Mouse (Mus musculus): Measurements from ENCODE around the gene Grik4. TPM values are rescaled to one million over a fixed set of nuclear protein-coding genes. Genes with fewer than 3 reads are reported as not detected.
A peak's percentile ranks its signal among the peaks of the same experiment; 100 is the strongest.

The Grik4 gene
- total and polyA plus RNA-seq, 2 experiments, result under 0.01 to 0.09 TPM

DNA sequence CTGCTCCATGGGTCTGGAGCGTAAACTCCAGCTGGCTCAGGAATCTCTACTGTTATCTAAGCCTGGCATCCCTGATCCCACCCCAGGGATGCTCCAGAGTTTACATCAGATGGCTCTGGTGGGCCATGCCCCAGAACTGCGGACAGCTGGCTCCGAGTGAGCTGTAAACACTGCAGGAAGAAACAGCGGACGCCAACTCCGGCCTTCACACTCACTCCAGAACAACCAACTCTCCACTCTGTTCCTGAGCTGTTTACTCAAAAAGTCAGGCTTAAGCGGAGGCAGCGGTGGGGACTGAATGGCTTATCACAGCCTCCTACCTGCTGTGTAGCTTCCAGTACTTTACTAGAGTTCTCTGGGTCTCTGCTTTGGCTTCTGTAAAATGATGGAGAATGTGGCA lies 150.7 kb downstream of the Grik4 start:
- no peaks in the 10 kb centered on the region for H3K27me3 ChIP-seq (ENCODE audit: control insufficient read depth, insufficient read depth, low read length)
- no peak for DNase-seq (ENCODE audit: extremely low read depth, low read depth, low spot score)
- no peaks in the 10 kb centered on the region for H3K79me2 ChIP-seq (ENCODE audit: control insufficient read depth, insufficient read depth, low read length)
- TF ChIP-seq CTCF (IDR thresholded peaks at IDR 0.05; ENCODE audit: low read depth, low read length) (no peak), POLR2A (IDR thresholded peaks at IDR 0.05; ENCODE audit: extremely low read depth, insufficient read depth, low read length) (no peak)
- H3K36me3 ChIP-seq (ENCODE audit: control insufficient read depth, insufficient read depth, low read length), result no peaks in the 10 kb centered on the region
- no peak overlapping the region for H3K9ac ChIP-seq (ENCODE audit: low read depth, low read length)
- H3K4me1 ChIP-seq (ENCODE audit: control insufficient read depth, insufficient read depth, low read length), result no peaks in the 10 kb centered on the region; the same call in 1 of the 2 replicates
- no peak overlapping the region for H3K27ac ChIP-seq (replicated peaks; ENCODE audit: insufficient read depth, low read depth, low read length)
- H3K4me3 ChIP-seq (ENCODE audit: insufficient read depth, low read depth, low read length), result no peak overlapping the region
- 74% methylated on average over 8 of the region's 8 CpGs for WGBS

DNA sequence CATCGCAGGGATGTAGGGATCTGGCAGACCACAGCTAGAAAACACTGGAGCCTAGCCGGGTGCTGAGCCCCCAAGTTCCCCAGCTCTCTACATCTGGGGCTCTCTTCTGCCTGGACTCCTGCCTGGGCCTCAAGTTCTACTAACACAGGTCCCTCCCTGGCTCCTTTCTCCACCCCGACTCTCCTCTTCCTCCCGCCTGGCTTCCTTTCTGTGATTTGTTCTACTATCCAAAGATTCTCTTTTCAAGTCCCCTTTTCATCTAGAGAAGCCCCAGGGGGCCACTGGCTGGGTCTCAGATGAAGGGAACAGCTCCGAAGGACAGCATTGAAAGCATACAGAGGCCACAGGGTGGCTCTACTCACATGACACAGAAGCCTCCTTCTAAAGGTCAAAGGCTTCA lies 151.9 kb downstream of the Grik4 start:
- Histone ChIP-seq H3K4me3 (ENCODE audit: insufficient read depth, low read depth, low read length) (no peak overlapping the region), H3K27me3 (ENCODE audit: control insufficient read depth, insufficient read depth, low read length) (no peaks in the 10 kb centered on the region), H3K27ac (replicated peaks; ENCODE audit: insufficient read depth, low read depth, low read length) (no peak overlapping the region), H3K79me2 (ENCODE audit: control insufficient read depth, insufficient read depth, low read length) (no peaks in the 10 kb centered on the region), H3K9ac (ENCODE audit: low read depth, low read length) (no peak overlapping the region), H3K36me3 (ENCODE audit: control insufficient read depth, insufficient read depth, low read length) (no peaks in the 10 kb centered on the region), H3K4me1 (ENCODE audit: control insufficient read depth, insufficient read depth, low read length) (no peaks in the 10 kb centered on the region; the same call in 1 of the 2 replicates)
- WGBS, result 80% methylated on average over 5 of the region's 5 CpGs
- TF ChIP-seq CTCF (IDR thresholded peaks at IDR 0.05; ENCODE audit: low read depth, low read length) (no peak), POLR2A (IDR thresholded peaks at IDR 0.05; ENCODE audit: extremely low read depth, insufficient read depth, low read length) (no peak)
- no peak for DNase-seq (ENCODE audit: extremely low read depth, low read depth, low spot score)

DNA sequence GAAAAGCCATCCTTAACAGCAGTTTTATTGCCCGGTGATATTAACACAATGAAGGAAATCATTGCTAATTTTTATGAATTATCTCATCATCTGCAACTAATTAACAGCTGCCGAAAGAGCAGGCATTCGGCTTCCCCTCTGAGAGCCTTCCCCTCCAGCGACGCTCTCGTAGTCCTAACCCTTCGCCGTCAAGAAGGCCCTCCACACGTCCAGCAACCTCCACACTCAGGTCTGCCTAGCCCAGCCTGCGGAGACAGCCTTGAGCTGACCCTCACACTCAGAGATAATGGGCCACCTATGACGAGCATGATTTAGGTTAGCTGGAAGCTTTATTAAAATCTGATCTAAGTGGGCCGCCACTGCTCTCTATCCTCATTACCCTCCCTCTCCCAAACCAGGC lies 152.5 kb downstream of the Grik4 start:
- 97% methylated on average over 12 of the region's 12 CpGs for WGBS
- Histone ChIP-seq H3K9ac (ENCODE audit: low read depth, low read length) (no peak overlapping the region), H3K79me2 (ENCODE audit: control insufficient read depth, insufficient read depth, low read length) (no peaks in the 10 kb centered on the region), H3K4me1 (ENCODE audit: control insufficient read depth, insufficient read depth, low read length) (no peaks in the 10 kb centered on the region; the same call in 1 of the 2 replicates), H3K4me3 (ENCODE audit: insufficient read depth, low read depth, low read length) (no peak overlapping the region), H3K27me3 (ENCODE audit: control insufficient read depth, insufficient read depth, low read length) (no peaks in the 10 kb centered on the region), H3K27ac (replicated peaks; ENCODE audit: insufficient read depth, low read depth, low read length) (no peak overlapping the region), H3K36me3 (ENCODE audit: control insufficient read depth, insufficient read depth, low read length) (no peaks in the 10 kb centered on the region)
- TF ChIP-seq CTCF (IDR thresholded peaks at IDR 0.05; ENCODE audit: low read depth, low read length) (no peak), POLR2A (IDR thresholded peaks at IDR 0.05; ENCODE audit: extremely low read depth, insufficient read depth, low read length) (no peak)
- DNase-seq (ENCODE audit: extremely low read depth, low read depth, low spot score), result no peak

DNA sequence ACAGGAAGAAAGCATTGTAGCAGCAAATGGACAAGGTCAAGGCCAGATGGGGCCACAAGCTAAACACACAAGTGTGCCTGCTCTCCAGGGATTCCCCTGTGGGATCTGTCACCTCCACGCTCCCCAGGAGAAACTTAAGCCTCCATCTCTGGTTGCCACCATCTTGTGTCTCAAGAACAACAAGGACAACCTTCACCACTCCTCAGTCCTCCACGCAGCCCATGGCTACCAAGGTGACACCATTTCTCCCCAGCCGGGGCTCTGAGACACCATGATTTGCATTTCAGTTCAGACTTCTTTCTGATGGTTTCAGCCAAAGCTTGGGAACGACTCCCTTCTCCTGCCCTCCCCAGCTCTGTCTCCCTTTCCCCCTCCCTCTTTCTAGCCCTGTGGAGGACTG lies 152.9 kb downstream of the Grik4 start:
- Histone ChIP-seq H3K36me3 (ENCODE audit: control insufficient read depth, insufficient read depth, low read length) (no peaks in the 10 kb centered on the region), H3K9ac (ENCODE audit: low read depth, low read length) (no peak overlapping the region), H3K79me2 (ENCODE audit: control insufficient read depth, insufficient read depth, low read length) (no peaks in the 10 kb centered on the region), H3K27ac (replicated peaks; ENCODE audit: insufficient read depth, low read depth, low read length) (no peak overlapping the region), H3K4me1 (ENCODE audit: control insufficient read depth, insufficient read depth, low read length) (no peaks in the 10 kb centered on the region), H3K27me3 (ENCODE audit: control insufficient read depth, insufficient read depth, low read length) (no peaks in the 10 kb centered on the region), H3K4me3 (ENCODE audit: insufficient read depth, low read depth, low read length) (no peak overlapping the region)
- DNase-seq (ENCODE audit: extremely low read depth, low read depth, low spot score), result no peak
- WGBS, result 92% methylated on average over 4 of the region's 4 CpGs
- no peak for TF ChIP-seq CTCF (IDR thresholded peaks at IDR 0.05; ENCODE audit: low read depth, low read length)
- TF ChIP-seq POLR2A (IDR thresholded peaks at IDR 0.05; ENCODE audit: extremely low read depth, insufficient read depth, low read length), result no peak

DNA sequence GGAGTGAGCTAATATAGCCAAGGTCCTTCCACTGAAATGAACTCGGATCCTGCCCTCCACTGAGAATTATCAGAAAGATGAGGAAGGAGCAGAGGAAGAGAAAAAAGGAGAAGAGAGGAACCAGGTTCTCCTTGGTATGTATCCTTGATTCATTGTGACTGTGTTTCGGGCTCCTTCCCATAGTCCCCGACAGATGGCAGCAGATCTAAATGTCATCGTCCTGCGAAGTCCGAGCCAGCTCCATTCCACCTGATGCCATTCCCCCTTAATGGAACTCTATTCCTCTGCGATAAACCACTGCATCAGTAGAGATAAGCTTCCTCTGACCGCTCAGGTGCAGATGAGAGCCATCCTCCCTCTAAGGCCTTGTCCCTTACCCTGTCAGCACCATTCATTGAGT lies 155.8 kb downstream of the Grik4 start:
- peak; percentile 54 for DNase-seq (ENCODE audit: extremely low read depth, low read depth, low spot score)

DNA sequence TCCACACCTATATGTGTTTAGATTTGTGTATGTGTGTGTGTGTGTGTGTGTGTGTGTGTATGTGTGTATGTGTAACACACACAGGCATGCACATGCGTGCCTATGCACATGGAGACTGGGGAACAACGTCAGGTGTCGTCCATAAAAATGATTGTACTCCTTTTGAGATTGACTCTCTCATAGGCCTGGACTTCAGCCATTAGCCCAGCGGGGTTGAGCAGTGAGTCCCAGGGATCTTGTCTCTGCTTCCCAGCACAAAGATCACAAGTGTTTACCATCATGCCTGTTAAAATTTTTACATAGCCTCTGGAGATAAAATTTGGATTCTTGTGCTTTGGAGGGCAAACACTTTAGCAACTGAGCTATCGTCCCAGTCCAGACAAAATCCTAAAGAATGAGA lies 157.4 kb downstream of the Grik4 start:
- no peaks in the 10 kb centered on the region for H3K36me3 ChIP-seq (ENCODE audit: control insufficient read depth, insufficient read depth, low read length)
- no peak for TF ChIP-seq CTCF (IDR thresholded peaks at IDR 0.05; ENCODE audit: low read depth, low read length)
- TF ChIP-seq POLR2A (IDR thresholded peaks at IDR 0.05; ENCODE audit: extremely low read depth, insufficient read depth, low read length), result no peak
- H3K4me3 ChIP-seq (ENCODE audit: insufficient read depth, low read depth, low read length), result no peak overlapping the region
- H3K79me2 ChIP-seq (ENCODE audit: control insufficient read depth, insufficient read depth, low read length), result no peaks in the 10 kb centered on the region
- no peak overlapping the region for H3K27ac ChIP-seq (replicated peaks; ENCODE audit: insufficient read depth, low read depth, low read length)
- 85% methylated on average over 5 of the region's 5 CpGs for WGBS
- no peaks in the 10 kb centered on the region for H3K27me3 ChIP-seq (ENCODE audit: control insufficient read depth, insufficient read depth, low read length)
- DNase-seq (ENCODE audit: extremely low read depth, low read depth, low spot score), result no peak
- no peak overlapping the region for H3K9ac ChIP-seq (ENCODE audit: low read depth, low read length)
- no peaks in the 10 kb centered on the region for H3K4me1 ChIP-seq (ENCODE audit: control insufficient read depth, insufficient read depth, low read length)

More for the DNA sequence above, 155.8 kb downstream of the Grik4 start:
- Histone ChIP-seq H3K9ac (ENCODE audit: low read depth, low read length) (no peak overlapping the region), H3K27ac (replicated peaks; ENCODE audit: insufficient read depth, low read depth, low read length) (no peak overlapping the region), H3K79me2 (ENCODE audit: control insufficient read depth, insufficient read depth, low read length) (no peaks in the 10 kb centered on the region), H3K36me3 (ENCODE audit: control insufficient read depth, insufficient read depth, low read length) (no peaks in the 10 kb centered on the region), H3K27me3 (ENCODE audit: control insufficient read depth, insufficient read depth, low read length) (no peaks in the 10 kb centered on the region), H3K4me3 (ENCODE audit: insufficient read depth, low read depth, low read length) (no peak overlapping the region), H3K4me1 (ENCODE audit: control insufficient read depth, insufficient read depth, low read length) (no peaks in the 10 kb centered on the region)
- TF ChIP-seq CTCF (IDR thresholded peaks at IDR 0.05; ENCODE audit: low read depth, low read length), result peak; percentile 82
- no peak for TF ChIP-seq POLR2A (IDR thresholded peaks at IDR 0.05; ENCODE audit: extremely low read depth, insufficient read depth, low read length)
- WGBS, result 20% methylated on average over 8 of the region's 8 CpGs

Data from liver, adult 2 months (tissue).